Mouse (Mus musculus) central nervous system, embryonic 11.5 days (tissue): ENCODE measurements around the gene Flrt2. TPM values are rescaled to one million over a fixed set of nuclear protein-coding genes. Genes with fewer than 3 reads are reported as not detected.

Source experiments
- polyA plus RNA-seq: library from polyadenylated mRNA; depleted of rRNA; stranded (reverse); fragments of >200 nt; gene quantifications from 2 replicates; pipeline ENCODE4 v1.2.3, GENCODE M21; 2012; rRNA removed

Gene Flrt2
- 12.6 and 22.7 TPM in 2 replicates for polyA plus RNA-seq

DNA sequence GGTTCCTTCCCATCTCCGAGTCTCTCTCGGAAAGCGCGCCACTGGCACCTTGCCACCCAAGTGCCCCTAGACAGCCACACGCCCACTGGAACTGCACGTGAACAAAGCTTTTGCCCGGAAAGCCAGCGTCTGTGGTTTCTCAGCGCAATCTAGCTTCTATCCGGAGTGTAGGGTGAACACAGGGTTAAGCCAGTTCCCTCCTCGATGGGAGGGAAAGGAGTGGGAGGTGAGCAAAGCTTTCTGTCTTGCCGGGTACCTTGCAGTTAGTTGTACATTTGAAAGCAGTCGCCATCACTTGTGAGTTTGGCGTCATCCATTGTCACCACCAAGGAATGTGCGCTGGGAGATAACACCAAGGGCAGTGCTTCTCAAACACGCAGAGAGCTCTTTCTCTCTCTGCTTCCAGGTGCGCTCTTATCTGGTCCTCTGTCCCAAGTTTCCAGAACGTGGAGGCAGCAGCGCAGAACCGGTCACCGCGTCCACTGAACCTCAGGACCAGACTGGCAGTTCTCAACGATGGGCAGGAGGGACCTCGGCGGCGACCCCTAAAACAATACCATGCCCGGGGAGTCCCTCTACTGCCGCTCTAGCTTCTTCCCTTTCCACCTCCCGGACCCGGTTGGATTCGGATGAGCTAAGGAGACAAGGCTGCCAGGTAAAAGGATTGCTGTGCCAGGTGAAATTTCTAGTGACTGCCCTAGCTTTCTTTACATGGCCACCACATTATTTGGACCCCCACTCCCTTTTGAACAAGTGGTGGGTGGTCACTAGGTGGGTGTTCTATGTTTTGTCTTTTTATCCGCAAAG, at the start of gene Flrt2:
Flrt2 (plus strand) TSS at position 266 of the 807 bp plus-strand sequence.

